Comparison of ENCODE assay signal across 16 mouse cellular contexts in genomic region chr3:16657566-16657965, GRCm38 (mm10).
"Had no signal": no experiment of that assay in that cellular context is flagged by ENCODE, and none has a peak within 500 bp of the region (broad histone marks: within the 10 kb centered on the region; RNA-seq: fewer than 3 reads in every experiment).

No protein-coding gene starts in this region.

- H3K27me3 ChIP-seq: neural tube, embryonic 13.5 days; neural tube, embryonic 15.5 days; stomach, embryonic 15.5 days had no signal

- H3K36me3 ChIP-seq: neural tube, embryonic 13.5 days; neural tube, embryonic 15.5 days; stomach, embryonic 15.5 days had no signal

- H3K27ac ChIP-seq: neural tube, embryonic 13.5 days; neural tube, embryonic 15.5 days; stomach, embryonic 15.5 days; stomach, postnatal 0 days had no signal

- H3K4me2 ChIP-seq: neural tube, embryonic 13.5 days; neural tube, embryonic 15.5 days; stomach, embryonic 15.5 days had no signal

- H3K4me3 ChIP-seq: neural tube, embryonic 13.5 days; neural tube, embryonic 15.5 days; stomach, embryonic 15.5 days had no signal

- DNase-seq: retina, postnatal 1 day; right cerebral cortex, adult 18-20 months; right cerebral cortex, postnatal 14 days; right cerebral cortex, postnatal 25 days; right cerebral cortex, postnatal 4 days; spleen, adult 18-20 months; thymus, adult 18-20 months; thymus, adult 2 months; thymus, postnatal 14 days; thymus, postnatal 25 days; thymus, postnatal 36 days; thymus, postnatal 4 days had no signal

- H3K4me1 ChIP-seq: neural tube, embryonic 13.5 days; neural tube, embryonic 15.5 days; stomach, embryonic 15.5 days had no signal

- H3K9ac ChIP-seq: neural tube, embryonic 13.5 days; neural tube, embryonic 15.5 days; stomach, embryonic 15.5 days had no signal

- H3K9me3 ChIP-seq: neural tube, embryonic 13.5 days; neural tube, embryonic 15.5 days; stomach, embryonic 15.5 days had no signal
